Mouse (Mus musculus): Measurements from ENCODE around the gene Elavl3. TPM values are rescaled to one million over a fixed set of nuclear protein-coding genes. Genes with fewer than 3 reads are reported as not detected.
"Not testable (repeated sequence)": the region's sequence is repeated elsewhere in the genome, so short reads cannot be mapped to it uniquely, and the experiment has no call there.

Elavl3 gene
- 1 to 10 TPM; 7.0 to 9.5 TPM for total RNA-seq (2021)
- long read RNA-seq, experiment 1, partial matches to known transcripts: 0 of 2 reads
- long read RNA-seq, experiment 1, other reads (novel, unspliced or antisense): 2 of 2 reads
- long read RNA-seq, experiment 2, partial matches to known transcripts: 0 of 4 reads
- long read RNA-seq, experiment 2, other reads (novel, unspliced or antisense): 4 of 4 reads

DNA sequence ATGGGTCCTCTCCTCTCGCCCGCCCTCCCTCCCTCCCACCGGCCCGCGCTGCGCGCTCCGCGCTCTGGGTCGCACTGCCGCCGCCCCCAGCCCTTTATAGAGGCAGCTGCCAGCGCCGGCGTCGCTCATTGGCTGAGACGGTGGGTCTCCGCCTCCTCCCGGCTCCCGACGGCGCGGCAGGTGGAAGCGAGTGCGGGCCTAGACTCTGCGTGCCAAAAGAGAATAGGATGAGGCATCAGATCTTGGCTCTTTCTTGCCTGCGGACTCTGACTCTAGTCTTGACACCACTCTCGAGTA lies at the start of gene Elavl3:
Gene Elavl3 (minus strand): TSS at position 66 of the 297 bp plus-strand sequence.
- DNase-seq (ENCODE audit: low spot score in 2 of 2): no peak

DNA sequence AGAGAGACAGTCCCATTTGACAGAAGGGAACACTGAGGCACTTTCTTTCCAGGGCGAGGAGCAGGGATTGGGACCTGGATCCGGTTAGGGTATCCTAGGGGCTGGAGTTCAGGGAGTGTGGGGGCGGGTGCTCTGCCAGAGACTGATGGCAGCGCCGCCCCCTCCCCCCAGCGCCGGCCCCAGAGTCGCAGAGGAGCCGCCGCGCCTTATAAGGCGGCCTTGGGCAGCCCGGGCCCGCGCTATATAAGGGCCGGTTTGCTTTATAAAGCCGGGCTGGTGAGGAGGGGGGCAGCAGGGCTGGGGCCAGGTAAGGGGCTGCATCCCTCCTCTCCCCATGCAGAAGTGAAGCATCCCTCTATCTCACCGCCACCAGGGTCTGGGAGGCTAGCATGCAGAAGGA lies 48.1 kb upstream of the Elavl3 start:
- DNase-seq (ENCODE audit: low spot score in 2 of 2): no peak

DNA sequence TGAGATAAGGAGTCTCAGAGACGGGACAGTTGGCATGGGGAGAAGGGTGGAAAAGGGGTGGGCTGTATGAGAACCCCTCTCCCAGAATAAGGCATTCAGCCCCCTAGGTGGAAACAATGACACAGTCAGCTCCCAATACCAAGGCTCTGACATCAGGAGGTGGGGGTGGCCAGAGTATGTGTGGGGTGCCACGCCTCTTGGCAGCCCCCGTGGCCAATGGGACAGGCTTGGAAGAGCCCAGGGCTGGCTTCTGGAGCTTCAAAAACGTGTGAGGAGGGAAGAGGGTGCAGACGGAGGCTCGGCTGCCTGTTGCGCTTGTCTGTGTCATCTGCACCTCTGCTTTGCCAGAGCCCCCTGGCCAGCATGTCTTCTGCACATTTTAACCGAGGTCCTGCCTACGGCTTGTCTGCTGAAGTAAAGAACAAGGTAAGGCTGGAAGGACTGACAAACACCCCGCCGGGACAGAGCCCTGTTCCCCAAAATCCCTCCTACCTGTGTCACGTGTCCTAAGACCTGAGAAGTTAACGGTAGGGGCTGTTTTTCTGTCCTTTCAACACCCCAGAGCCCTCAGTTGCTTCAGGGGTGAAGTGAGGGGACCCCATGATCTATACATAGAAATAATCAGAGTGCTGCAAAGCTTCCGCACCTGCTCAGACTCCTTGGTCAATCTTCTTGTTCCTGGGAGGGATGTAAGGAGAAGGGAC lies 47.3 kb upstream of the Elavl3 start, which contains the start of gene Cnn1:
Gene Cnn1 (plus strand): TSS at position 224 of the 704 bp plus-strand sequence.
- no peak for DNase-seq (ENCODE audit: low spot score in 2 of 2)

DNA sequence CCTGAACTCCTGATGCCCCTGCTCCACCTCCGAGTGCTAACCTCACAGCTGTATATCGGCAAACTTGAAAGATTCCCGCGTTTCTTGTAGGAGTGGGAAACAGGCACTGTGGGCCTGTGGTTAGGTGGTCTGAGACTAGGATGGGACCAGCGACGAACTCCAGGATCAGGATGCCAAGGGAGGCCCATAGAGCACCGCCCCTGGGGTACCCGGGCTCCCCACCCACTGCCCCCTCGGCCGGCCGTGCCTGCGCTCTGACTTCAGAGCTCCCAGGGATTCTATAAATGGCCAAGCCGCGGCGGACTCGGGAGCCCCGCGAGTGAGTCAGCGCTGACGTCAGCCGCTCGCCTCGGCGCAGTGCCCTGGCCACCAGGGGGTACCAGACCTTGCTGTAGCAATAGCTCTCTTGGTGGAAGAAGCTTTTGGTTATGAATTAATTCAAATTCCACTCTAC lies 44.1 kb upstream of the Elavl3 start:
- peak; percentile 61 to 67 for DNase-seq (ENCODE audit: low spot score in 2 of 2)

DNA sequence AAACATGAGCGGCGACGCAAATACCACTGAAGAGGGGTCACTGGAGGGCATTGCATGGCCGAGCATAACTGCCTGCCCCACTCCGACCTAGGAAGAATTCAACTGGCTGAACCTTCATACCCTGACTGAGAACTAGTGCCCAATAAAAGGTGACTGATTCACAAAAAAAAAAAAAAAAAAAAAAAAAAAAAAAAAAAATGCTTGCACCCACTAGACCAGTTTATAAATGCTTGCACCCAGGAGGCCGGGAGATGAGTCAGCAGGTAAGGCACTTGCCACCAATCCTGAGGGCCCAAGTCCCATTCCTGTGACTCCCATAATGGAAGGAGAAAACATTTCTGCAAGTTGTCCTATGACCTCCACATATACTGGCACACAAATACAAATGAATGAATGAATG lies 40.9 kb upstream of the Elavl3 start:
- DNase-seq (ENCODE audit: low spot score in 2 of 2): no peak

DNA sequence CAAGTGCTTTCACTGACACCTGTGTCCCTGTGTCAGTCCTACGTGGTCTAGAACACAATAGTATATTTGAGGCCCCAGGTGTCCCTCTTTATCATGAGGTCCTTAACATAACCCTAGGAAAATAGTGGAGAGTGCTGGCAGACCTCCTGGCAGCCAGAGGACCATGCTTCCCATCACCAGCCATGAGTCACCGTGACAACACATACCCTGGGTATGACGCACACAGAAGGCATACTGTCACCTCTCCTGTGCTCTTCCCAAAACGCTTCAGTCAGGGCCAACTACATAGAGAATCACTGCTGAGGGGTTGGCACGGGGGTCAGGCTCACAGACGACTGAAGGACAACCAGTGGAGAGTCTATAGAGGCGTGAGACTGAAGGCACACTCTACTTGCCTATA lies 38.2 kb upstream of the Elavl3 start:
- no peak for DNase-seq (ENCODE audit: low spot score in 2 of 2)

DNA sequence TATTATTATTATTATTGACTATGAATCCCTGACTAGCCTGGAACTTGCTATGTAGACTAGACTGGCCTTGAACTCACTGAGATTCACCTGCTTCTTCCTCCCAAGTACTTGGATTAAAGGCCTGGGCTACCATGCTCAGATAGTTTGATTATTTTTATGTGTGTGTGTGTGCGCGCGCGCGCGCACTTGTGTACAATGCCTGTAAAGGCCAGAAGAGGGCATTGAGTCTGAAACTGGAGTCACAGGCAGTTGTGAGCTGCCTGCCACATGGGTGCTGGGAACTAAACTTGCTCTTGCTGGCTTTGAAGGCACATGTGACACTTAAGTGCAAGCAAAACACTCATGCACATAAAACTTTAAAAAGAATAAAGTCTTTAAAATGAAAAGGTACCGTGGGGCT lies 37.5 kb upstream of the Elavl3 start:
- no peak for DNase-seq (ENCODE audit: low spot score in 2 of 2)

DNA sequence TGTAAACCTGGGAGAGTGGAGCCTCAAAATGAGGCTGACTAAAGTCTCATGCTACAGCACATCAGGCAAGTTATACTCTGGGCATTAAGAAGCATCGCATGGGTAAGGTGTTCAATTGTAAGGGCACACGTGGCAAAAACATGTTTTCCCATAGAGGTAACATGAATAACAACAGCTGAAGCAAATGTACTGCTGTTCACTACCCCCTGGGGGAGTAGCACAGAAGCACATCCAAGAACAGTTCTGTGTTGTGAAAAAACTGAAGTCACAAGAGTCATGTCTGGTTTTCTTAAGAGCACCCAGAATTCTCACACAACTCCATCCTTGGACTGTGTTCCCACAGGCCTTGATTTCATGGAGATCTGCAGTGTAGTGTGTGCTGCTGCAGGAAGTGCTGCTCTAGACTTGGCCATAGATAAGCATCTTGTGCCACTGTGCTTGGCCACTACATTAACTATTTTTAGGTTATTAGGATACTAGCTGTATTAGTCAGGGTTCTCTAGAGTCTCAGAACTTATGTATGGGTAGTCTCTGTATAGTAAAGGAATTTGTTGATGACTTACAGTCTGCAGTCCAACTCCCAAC lies 35.3 kb upstream of the Elavl3 start:
- DNase-seq (ENCODE audit: low spot score in 2 of 2): no peak

DNA sequence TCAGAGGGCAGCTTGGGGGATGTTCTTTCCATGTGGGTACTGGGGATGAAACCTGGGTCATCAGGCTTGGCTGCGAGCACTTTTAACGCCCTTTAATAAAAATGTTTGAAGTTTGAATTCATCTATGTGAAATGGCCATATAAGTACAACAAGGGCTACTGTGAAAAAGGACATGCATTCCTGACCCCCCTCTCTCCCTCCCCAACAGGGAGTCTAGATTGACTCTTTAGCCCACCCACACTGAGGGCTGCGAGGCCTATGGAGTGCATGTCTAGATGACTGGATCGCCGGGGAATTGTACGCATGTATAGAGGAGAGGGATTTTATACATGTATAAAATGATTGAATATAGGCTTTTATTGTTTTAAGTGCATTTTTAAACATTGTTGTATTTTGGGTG lies 34.2 kb upstream of the Elavl3 start:
- no peak for DNase-seq (ENCODE audit: low spot score in 2 of 2)

DNA sequence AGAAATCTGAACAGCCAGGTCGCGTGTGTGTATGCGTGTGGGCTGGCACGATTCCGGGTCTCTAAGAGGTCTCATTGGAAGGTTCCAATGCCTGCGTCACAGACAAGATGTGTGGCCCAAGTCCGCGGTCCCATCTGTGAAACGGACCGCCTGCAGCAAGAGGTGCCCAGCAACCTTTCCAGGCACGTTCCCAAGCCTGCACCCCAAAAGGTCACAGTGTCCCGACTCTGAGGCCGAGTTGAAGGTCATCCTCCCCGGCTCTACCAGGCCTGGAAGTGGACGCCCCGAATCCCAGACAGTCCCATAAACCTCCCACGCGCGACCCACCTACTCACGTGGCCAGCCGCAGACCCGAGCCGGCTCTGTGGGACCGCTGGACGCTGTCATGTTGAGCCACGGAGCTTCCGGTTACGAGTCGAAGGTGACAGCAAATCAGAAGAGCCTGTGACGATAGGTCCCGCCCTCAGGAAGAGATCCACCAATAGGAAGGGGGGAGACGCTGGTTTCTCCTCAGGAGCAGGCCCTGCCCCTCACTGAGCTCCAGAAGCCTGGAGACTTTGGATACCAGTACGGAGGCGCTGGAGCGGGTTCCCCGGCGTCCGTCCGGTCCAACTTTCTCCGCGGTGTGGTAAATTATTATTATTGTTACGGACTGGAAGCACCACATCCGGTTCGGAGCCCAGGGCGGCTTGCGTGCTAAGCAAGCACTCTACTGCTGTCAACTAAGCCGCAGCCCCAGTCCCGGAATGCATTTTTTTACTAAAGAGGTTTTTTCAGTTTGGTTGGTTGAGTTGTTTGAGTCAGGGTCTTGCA lies 33.4 kb upstream of the Elavl3 start, which contains the start of gene Ecsit:
Gene Ecsit (minus strand): TSS at position 417 of the 813 bp plus-strand sequence.
- peak; percentile 75 to 77 for DNase-seq (ENCODE audit: low spot score in 2 of 2)

DNA sequence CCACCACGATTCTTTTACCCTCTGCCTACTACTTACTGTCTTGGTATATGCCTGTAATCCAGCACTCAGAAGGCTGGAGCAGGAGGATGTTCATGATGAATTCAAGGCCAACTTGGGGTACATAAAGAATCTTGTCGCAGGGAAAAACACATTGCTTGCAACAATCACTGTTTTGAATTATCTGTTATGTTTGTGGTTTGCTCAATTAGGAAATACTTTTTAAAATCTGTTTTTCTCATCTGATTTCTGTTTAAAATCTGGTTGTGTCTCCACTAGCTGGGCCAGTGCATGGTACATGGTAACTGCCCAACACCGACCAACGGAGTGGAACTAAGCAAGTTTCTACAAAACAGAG lies 32.8 kb upstream of the Elavl3 start:
- no peak for DNase-seq (ENCODE audit: low spot score in 2 of 2)

DNA sequence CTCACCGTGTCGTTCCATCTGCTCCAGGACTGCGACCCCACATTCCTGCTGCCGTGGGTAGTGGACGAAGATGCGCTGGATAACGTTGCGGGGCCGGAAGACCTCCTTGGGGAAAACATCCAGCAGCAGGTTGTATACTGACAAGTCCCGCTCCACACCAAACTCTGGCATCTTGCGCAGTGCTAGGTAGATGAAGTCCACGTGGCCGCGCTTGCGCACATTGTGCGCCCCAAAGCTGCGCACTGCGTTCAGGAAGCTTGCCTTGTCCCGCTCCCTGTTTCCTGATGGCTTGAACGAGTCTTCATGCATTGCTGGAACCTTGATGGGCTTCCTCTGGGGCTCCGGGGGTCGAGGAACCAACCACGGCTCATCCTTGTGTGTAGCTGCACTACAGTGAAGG lies 24.4 kb upstream of the Elavl3 start:
- DNase-seq (ENCODE audit: low spot score in 2 of 2): no peak

DNA sequence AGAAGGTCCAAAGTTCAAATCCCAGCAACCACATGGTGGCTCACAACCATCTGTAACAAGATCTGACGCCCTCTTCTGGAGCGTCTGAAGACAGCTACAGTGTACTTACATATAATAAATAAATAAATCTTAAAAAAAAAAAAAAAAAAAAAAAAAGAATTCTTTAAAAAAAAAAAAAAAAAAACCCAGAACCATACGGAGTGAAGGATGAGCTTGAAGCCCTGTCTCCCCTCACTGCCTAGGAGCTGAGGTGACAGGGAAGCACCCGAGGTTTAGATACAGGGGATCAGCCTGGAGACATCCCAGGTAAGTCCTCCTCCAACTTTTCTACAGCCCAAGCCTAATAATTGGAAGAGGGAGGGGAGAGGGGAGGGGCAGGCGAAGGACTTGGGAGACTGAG lies 24.0 kb upstream of the Elavl3 start:
- not testable (repeated sequence) for DNase-seq (ENCODE audit: low spot score in 2 of 2)

DNA sequence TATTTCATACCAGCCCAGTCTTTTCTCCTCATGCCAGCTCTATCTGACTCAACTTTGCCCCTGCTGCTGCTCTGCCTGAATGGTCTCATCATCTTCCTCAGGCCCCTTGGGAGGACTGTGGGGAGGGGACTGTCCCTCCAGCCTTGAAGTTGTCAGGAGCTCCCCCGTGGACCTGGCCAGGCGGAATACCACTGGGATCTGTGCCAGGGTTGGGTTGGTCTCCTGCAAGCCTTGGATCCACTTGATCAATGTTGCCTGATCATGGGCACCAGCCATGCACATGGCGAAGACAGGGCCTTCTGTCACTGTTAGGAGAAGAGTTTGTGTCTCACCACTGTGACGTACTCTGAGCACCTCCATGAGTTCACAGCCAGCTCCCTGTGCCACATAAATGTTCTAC lies 20.5 kb upstream of the Elavl3 start:
- DNase-seq (ENCODE audit: low spot score in 2 of 2): no peak

DNA sequence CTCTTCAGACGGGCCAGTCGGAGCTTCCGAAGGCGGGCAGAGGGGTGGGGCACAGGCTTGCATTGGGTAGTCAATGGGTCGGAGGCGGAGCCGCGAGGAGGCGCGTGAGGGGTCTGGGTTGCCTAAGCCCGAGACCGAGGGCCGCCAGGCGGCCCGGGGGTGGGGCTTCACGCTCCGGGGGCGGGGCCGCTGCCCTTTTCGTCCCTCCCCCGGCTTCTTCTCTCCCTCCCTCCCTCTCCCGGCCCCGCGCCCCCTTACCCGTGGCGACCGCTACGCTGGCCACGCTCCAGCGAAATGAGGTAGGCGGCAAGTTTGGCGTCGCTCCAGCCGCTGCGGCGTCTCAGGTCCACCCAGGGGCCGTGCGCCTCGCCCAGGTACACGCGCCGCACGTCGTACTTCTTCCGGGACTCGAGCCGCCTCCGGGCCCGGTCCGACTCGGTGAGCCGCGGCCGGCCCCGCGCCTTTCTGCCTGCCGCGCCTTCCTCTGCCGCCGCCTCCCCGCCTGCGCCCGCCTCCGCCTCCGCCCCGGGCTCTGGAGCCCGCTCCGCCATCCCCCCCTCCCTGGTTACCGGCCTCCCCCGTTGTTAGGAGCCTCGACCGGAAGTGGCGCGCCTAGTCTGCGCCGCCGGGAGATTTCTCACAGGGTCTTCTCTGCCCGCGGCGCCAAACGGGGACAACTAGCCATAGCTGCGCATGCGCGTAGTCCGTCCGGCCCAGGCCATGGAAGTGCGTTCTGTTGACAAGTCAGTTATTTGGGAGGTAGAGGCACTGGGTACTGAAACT lies 19.2 kb upstream of the Elavl3 start, which contains the start of the genes Gm49318 and Zfp653:
Gene Gm49318 (minus strand): TSS at position 469 of the 783 bp plus-strand sequence.
Gene Zfp653 (minus strand): TSS at position 586 of the 783 bp plus-strand sequence.
- DNase-seq (ENCODE audit: low spot score in 2 of 2): peak; percentile 93 to 95

DNA sequence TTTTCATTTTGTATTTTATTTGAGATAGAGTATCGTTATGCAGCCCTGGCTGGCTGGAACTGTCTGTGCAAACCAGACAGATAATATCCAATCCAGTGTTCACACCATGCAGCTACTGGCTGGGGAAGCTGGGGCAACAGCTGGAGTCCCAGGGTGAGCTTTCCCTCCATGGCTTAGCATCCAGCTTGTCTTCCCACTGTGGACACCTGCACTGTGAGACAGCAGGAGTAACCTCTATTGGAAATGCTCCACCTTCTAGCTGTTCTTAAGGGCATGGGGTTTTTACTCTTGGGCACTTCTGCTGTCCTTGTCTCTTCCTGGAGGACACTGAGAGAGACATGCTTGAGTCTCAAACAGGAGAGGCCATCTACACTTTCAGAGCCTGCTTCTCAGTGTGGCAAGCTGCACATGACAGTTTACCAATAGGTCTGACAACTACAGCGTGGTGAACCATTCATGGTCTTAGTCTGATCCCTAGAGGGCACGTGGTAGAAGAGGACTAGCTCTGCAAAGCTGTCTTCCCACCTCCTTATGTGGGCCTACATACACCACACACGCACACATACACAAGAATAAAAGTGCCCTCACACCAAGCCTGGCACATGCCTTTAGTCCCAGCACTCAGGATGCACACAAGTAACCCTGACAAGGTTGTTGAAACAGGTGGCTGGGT lies 18.2 kb upstream of the Elavl3 start:
- no peak for DNase-seq (ENCODE audit: low spot score in 2 of 2)

DNA sequence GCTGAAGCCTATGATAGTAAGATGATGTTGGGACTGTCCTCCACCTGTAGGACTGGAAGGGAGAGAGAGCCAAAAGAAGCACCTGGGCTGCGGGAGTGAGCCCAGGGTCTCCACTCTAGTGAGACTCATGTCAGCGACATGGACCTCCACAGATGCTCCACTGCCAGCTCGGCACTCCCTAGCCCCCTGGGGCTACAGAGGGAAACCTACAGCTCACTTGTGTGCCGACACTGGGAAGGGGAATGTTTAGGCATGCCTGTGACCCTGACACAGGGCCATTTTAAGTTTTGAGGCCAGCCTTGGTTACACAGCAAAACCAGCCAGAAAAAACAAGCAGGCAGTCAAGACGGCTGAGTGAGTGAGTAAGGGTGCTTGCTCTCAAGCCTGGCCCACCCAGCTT lies 15.4 kb upstream of the Elavl3 start:
- no peak for DNase-seq (ENCODE audit: low spot score in 2 of 2)

DNA sequence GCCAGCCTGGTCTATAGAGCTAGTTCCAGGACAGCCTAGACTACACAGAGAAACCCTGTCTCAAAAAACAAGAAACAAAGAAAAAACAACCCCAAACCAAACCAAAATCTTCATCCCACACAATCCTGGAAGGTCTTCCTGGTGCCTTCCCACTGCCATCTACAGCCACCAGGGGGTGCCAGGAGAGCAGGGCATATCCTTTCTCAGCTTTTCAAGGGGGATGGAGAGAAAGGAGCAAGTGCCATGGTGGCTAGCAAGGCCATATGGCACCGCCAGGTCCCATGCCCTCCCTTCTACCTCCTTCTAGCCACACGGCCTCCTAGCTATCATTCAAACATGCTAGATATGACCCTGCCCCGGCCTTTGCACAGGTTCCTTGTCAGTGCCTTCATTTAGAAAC lies 14.6 kb upstream of the Elavl3 start:
- DNase-seq (ENCODE audit: low spot score in 2 of 2): peak; percentile 42 to 51

DNA sequence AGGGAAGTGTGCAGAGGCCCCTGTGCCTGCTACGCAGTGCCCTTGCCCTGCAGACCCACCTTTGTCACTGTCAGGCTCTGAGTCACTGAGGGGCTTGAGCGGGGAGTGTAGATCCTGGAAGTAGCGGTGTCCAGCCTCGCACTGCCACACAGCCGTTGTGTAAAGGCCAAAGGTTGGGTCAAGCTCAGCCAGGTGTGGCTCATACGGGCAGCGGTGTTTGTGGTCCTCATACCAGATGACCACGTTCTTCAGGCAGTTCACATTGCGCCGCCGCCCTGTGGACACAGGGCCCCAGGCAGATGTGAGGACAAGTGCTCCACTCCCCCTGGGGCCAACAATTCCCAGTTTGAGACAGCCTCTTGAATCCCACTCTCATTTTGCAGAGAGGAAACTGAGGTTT lies 13.8 kb upstream of the Elavl3 start:
- no peak for DNase-seq (ENCODE audit: low spot score in 2 of 2)

DNA sequence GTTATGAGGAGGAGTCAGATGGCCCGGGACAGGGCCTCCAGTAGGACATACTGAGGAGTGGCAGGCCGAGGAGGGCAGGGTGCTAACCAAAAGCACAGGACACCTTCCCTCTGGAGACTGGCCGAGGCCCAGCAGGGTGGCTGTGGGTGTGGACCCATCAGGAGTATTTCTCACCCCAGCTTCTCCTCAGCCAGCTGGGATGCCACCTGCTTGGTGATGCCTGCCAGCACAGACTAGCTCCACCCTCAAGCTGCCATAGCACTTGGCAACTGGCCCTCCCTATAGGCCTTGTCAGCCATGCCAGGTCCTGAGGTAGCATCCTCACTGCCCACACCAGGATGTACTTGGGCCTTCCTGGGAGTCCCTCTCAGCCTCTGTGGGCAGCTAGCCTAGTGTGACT lies 12.5 kb upstream of the Elavl3 start:
- DNase-seq (ENCODE audit: low spot score in 2 of 2): no peak

All from adrenal gland, postnatal 4 days (tissue).